Mouse (Mus musculus) left cerebral cortex, adult 2 months (tissue): Measurements from ENCODE around the gene Rasl10b. TPM values are rescaled to one million over a fixed set of nuclear protein-coding genes. Genes with fewer than 3 reads are reported as not detected.

Experiments used
- DNase-seq, 2 experiments: peaks; one replicate each; pipeline ENCODE4 v3.0.0; 2021 to 2022; ENCODE audit warnings: low spot score in 2 of 2, mixed read lengths in 1 of 2; ENCODE audit errors: extremely low spot score in 1 of 2
- H3K27ac ChIP-seq: fragments of 200-600 bp; 2 replicates; pipeline ENCODE4 v1.8.1; 2022
- H3K4me3 ChIP-seq: fragments of 200-600 bp; 2 replicates; pipeline ENCODE4 v1.8.1; 2022
- CTCF ChIP-seq: fragments of 200-600 bp; IDR thresholded peaks from 2 replicates; pipeline ENCODE4 v1.8.1; 2022; ENCODE audit warnings: antibody characterized with exemption, mild to moderate bottlenecking, moderate library complexity
- intact Hi-C: fragments of 180-260 bp; cut with DNase I; formaldehyde crosslinking; loops from one replicate; pipeline ENCODE4 v1.15.1; 2025
- total RNA-seq, 2 experiments: library from RNA; stranded (reverse); gene quantifications; 2 replicates each; pipeline ENCODE4 v1.2.3; 2021

The Rasl10b gene
- total RNA-seq, 2 experiments from 2014 or later: 237 to 267 TPM

DNA sequence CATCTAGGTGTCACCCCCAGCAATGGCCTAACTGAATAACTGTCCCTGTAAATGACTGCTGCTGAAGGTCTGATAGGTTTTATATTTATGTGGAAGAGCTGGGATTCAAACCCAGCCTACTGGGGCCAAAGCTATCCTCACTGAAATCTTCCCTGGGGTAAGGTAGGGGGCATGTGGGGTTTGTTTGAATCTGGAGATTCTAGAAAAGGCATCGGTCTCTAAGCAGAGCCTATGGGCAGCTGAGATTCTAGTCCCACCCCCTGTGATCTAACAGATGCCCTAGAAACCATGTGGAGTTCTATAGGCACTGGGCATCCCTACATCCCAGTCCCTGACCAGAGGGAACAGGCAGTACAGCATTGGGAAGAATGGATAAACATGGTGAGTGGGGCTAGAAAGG is 28.4 kb downstream of the Rasl10b start, which contains the start of gene 1700020L24Rik:
TSS of gene 1700020L24Rik (plus strand) at position 301 of the 400 bp plus-strand sequence.
- Histone ChIP-seq H3K4me3 (no peak within 1 kb of the TSS), H3K27ac (no peak within 1 kb of the TSS)
- no peak for TF ChIP-seq CTCF
- intact Hi-C loops: no loop called here
- DNase-seq: no peak

GRCm38 (mm10) chr11:83439426-83440060 is 30.6 kb downstream of the Rasl10b start:
- intact Hi-C loops: loop anchor here (1.0 to 10.0 kb wide), 2 partner anchors 195 to 300 kb away; no protein-coding TSS in a partner anchor
- Histone ChIP-seq H3K4me3 (no peak overlapping the region), H3K27ac (no peak overlapping the region)
- TF ChIP-seq CTCF: no peak
- no peak for DNase-seq

DNA sequence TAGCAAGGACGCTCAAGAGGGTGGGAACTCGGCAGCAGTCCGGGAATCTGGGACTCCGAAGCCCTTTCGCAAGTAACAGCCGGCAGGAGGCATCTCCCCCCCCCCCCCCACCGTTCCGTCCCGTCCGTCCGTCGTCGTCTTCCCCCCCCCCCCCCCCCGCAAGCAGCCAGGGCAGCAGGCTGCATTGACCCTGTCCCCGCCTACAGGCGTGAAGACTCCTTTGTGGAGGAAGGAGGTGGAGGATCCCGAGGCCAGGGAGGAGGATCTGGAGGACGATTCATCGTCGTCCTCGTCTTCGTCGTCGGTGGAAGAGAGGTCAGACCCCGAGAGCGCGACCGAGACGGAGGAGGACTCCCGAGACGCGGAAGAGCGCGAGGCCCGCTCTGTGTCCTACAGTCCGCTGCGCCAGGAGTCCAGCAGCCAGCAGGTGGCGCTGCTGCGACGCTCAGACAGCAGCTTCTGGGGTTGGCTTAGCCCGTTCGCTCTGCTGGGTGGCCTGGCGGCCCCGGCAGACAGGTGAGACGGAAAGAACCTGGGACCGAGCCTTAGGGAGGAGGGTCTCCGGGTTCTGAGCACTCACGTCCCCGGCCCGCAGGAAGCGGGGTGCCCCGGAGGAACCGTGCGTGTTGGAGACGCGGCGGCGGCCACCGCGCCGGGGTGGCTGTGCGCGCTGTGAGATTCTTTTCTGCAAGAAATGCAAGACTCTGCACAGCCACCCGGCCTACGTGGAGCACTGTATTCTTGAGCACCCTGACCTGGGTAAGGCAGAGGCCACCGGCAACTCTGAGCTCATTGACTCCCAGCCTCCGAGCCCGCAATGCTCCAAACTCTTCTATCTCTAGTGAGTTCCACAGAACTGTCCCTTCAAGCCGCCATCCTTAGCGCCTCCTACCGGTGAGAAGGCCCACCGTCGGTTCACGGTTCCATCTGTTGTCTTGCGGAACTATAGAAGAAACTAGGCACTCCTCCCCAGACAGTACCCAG is 31.4 kb downstream of the Rasl10b start:
- peak; percentile 81 for TF ChIP-seq CTCF
- peak; percentile 83 to 85 for DNase-seq
- H3K27ac ChIP-seq: peak overlapping the region; percentile 48; the same call in 1 of the 2 replicates
- intact Hi-C loops: loop anchor here (1.0 to 10.0 kb wide), 2 partner anchors 194 to 299 kb away; no protein-coding TSS in a partner anchor
- peak overlapping the region; percentile 60 for H3K4me3 ChIP-seq

DNA sequence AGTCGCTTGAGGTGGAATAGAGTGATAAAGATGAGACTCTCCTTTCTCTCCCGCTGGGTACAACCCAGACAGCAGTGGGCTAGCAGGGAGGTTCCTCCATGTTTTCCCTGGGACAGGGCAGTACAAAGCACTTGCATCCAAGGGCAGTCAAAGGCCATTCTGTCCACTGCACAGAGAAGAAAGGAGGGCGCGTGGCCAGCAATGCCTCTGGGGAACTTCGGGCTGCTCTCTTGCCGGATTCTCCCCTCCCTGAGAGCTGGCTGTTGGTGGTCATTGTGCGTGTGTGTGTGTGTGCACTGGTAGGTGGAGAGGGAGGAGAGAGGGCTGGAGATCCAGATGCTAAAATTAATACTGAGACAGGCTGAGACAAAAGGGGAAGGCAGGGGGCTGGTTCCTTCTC is 32.3 kb downstream of the Rasl10b start:
- H3K27ac ChIP-seq: peak overlapping the region; percentile 29; the same call in 1 of the 2 replicates
- no peak for TF ChIP-seq CTCF
- no peak for DNase-seq

GRCm38 (mm10) chr11:83442596-83443267 is 33.8 kb downstream of the Rasl10b start:
- Histone ChIP-seq H3K4me3 (peak overlapping the region; percentile 24; the same call in 1 of the 2 replicates), H3K27ac (no peak overlapping the region)
- DNase-seq: peak; percentile 74 to 77
- intact Hi-C loops: loop anchor here (1.0 to 10.0 kb wide), 2 partner anchors 30 to 192 kb away; no protein-coding TSS in a partner anchor
- peak; percentile 84 for TF ChIP-seq CTCF

More for the DNA sequence above, 32.3 kb downstream of the Rasl10b start:
- peak overlapping the region; percentile 60; the same call in 1 of the 2 replicates for H3K4me3 ChIP-seq
- intact Hi-C loops: loop anchor here (10.0 kb wide), 1 partner anchor 194 kb away; no protein-coding TSS in a partner anchor

GRCm38 (mm10) chr11:83443824-83444223 is 34.9 kb downstream of the Rasl10b start:
- no peak overlapping the region for H3K27ac ChIP-seq
- DNase-seq: no peak

GRCm38 (mm10) chr11:83445001-83445400 is 36.1 kb downstream of the Rasl10b start:
- 0 out of 2 replicates have a peak overlapping the region, but pooled peaks have one; percentile 9 for H3K4me3 ChIP-seq
- H3K27ac ChIP-seq: no peak overlapping the region
- intact Hi-C loops: loop anchor here (10.0 kb wide), 1 partner anchor 190 kb away; no protein-coding TSS in a partner anchor
- DNase-seq: no peak
- no peak; the same call in 1 of the 2 replicates for TF ChIP-seq CTCF

More at GRCm38 (mm10) chr11:83443824-83444223, 34.9 kb downstream of the Rasl10b start:
- intact Hi-C loops: loop anchor here (1.0 to 10.0 kb wide), 2 partner anchors 28 to 191 kb away; no protein-coding TSS in a partner anchor
- no peak overlapping the region for H3K4me3 ChIP-seq
- TF ChIP-seq CTCF: no peak

- no peak for TF ChIP-seq CTCF
- DNase-seq: no peak
- intact Hi-C loops: loop anchor here (10.0 kb wide), 1 partner anchor 187 kb away; no protein-coding TSS in a partner anchor
- Histone ChIP-seq H3K4me3 (no peak overlapping the region), H3K27ac (no peak overlapping the region)
These were observed 38.7 kb downstream of the Rasl10b start for GRCm38 (mm10) chr11:83447612-83448011.

GRCm38 (mm10) chr11:83448021-83448926 is 39.3 kb downstream of the Rasl10b start:
- DNase-seq: no peak
- Histone ChIP-seq H3K27ac (no peak overlapping the region), H3K4me3 (no peak overlapping the region)
- intact Hi-C loops: loop anchor here (10.0 kb wide), 1 partner anchor 187 kb away; no protein-coding TSS in a partner anchor
- TF ChIP-seq CTCF: no peak

DNA sequence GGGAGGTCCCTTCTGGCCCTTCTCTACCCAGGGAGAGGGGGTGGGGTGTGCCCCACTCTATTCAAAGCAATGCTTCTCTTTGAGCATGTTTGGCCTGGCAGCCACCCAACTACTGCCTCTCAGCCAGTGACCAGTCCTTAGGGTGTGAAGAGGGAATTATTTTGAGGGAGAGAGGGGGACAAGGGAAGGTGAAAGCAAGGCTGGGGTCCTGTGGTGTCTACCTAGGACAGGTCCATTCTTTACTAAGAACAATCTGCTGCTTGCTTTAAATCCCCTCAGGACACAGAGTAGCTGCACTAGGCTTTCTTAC is 39.9 kb downstream of the Rasl10b start:
- H3K4me3 ChIP-seq: no peak overlapping the region
- TF ChIP-seq CTCF: no peak
- no peak for DNase-seq
- no peak overlapping the region for H3K27ac ChIP-seq
- intact Hi-C loops: loop anchor here (10.0 kb wide), 1 partner anchor 186 kb away; no protein-coding TSS in a partner anchor
